Mouse (Mus musculus) hematopoietic stem cell, adult 5-6 weeks (primary cell): ENCODE results near the gene Iqschfp. TPM values are rescaled to one million over a fixed set of nuclear protein-coding genes. Genes with fewer than 3 reads are reported as not detected.

ENCODE experiments used
- ATAC-seq, 2 experiments: fragments of 125-278 bp in 1 of 2; replicated peaks in 1 of 2; 2 replicates each; pipeline ENCODE4 v1.8.0; 2016 to 2017; ENCODE audit warnings: inconsistent platforms in 2 of 2, mild to moderate bottlenecking in 2 of 2, moderate number of reproducible peaks in 2 of 2, low read depth in 1 of 2, moderate TSS enrichment in 1 of 2; ENCODE audit not compliant: low FRiP score in 2 of 2, poor library complexity in 2 of 2, severe bottlenecking in 2 of 2, insufficient read depth in 1 of 2, low TSS enrichment in 1 of 2
- total RNA-seq: library from RNA; stranded (forward); fragments of 172-1452, 232-1000 nt; gene quantifications from 2 replicates; pipeline ENCODE4 v1.2.3, GENCODE M21; 2017

Iqschfp gene
- total RNA-seq, 1 experiment from 2014 or later: not detected

DNA sequence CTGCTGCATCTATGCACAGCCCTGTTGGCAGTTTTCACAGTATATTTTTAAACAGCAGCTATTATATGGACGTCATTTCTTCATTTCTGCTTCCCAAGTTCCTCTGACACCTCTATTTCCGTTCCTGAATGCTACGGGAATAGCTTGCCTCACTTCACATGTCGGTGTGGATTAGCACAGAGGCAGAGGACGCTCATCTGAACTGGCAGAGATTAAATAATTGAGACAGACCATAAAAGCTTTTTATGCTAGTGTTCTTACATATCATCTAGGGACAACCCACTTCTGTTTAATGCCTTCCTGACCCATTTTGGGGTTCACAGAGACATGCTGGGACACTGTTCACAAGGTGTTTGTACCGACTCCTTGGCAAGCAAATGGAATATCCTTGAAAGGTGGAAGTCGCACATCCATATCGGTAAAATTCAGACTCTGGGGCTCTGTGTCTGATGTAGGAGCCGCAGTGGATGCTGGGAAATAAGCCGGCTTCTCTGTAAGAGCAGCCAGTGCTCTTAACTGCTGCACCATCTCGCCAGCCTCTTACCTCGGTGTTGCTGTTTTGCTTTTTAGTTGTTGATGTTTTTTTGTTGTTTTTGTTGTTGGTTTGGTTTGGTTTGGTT is 783.3 kb downstream of the Iqschfp start:
- no peak for ATAC-seq

Other genes with a start within 250 kb of the Iqschfp start
- gene Iqcj, start within 50 bp of the Iqschfp start, total RNA-seq: not detected in 2 replicates
- gene Schip1, start 172.6 kb downstream of the Iqschfp start, total RNA-seq: 0.75 and 0.94 TPM in 2 replicates